Mouse (Mus musculus) liver (tissue): Measurements from ENCODE around the gene Anks1b.

Experiments
- DNase-seq: peaks from one replicate; pipeline ENCODE4 v3.0.0-alpha.2; 2020; ENCODE audit warnings: mixed read lengths

Gene Anks1b

GRCm38 (mm10) chr10:89975431-89975841 is 102.1 kb downstream of the Anks1b start:
- no peak for DNase-seq

GRCm38 (mm10) chr10:89976577-89976976 is 103.3 kb downstream of the Anks1b start:
- DNase-seq, result no peak

- DNase-seq, result no peak
These were observed 120.9 kb downstream of the Anks1b start for GRCm38 (mm10) chr10:89994171-89994570.

- DNase-seq, result no peak
These were observed 122.5 kb downstream of the Anks1b start for GRCm38 (mm10) chr10:89995621-89996428.

GRCm38 (mm10) chr10:90003980-90004729 is 130.8 kb downstream of the Anks1b start:
- no peak for DNase-seq

GRCm38 (mm10) chr10:90004882-90005281 is 131.6 kb downstream of the Anks1b start:
- no peak for DNase-seq

- DNase-seq, result no peak
These were observed 159.7 kb downstream of the Anks1b start for GRCm38 (mm10) chr10:90033037-90033436.

- DNase-seq, result no peak
These were observed 170.0 kb downstream of the Anks1b start for GRCm38 (mm10) chr10:90043287-90043686.

GRCm38 (mm10) chr10:90043773-90044172 is 170.5 kb downstream of the Anks1b start:
- DNase-seq, result no peak

- DNase-seq, result no peak
These were observed 170.9 kb downstream of the Anks1b start for GRCm38 (mm10) chr10:90044229-90044628.

GRCm38 (mm10) chr10:90068651-90069050 is 195.3 kb downstream of the Anks1b start:
- no peak for DNase-seq

GRCm38 (mm10) chr10:90077930-90078329 is 204.6 kb downstream of the Anks1b start:
- no peak for DNase-seq

GRCm38 (mm10) chr10:90081151-90081550 is 207.8 kb downstream of the Anks1b start:
- DNase-seq, result no peak

- no peak for DNase-seq
These were observed 208.3 kb downstream of the Anks1b start for GRCm38 (mm10) chr10:90081630-90082029.

GRCm38 (mm10) chr10:90093877-90094276 is 220.6 kb downstream of the Anks1b start:
- no peak for DNase-seq

GRCm38 (mm10) chr10:90112662-90113061 is 239.4 kb downstream of the Anks1b start:
- DNase-seq, result no peak

- no peak for DNase-seq
These were observed 243.6 kb downstream of the Anks1b start for GRCm38 (mm10) chr10:90116867-90117266.

- no peak for DNase-seq
These were observed 244.5 kb downstream of the Anks1b start for GRCm38 (mm10) chr10:90117836-90118235.

- no peak for DNase-seq
These were observed 264.2 kb downstream of the Anks1b start for GRCm38 (mm10) chr10:90137538-90137937.

- DNase-seq, result no peak
These were observed 267.6 kb downstream of the Anks1b start for GRCm38 (mm10) chr10:90140947-90141346.

GRCm38 (mm10) chr10:90144444-90144843 is 271.1 kb downstream of the Anks1b start:
- no peak for DNase-seq

GRCm38 (mm10) chr10:90151510-90151909 is 278.2 kb downstream of the Anks1b start:
- no peak for DNase-seq

- DNase-seq, result no peak
These were observed 296.8 kb downstream of the Anks1b start for GRCm38 (mm10) chr10:90169941-90170580.

- DNase-seq, result no peak
These were observed 317.1 kb downstream of the Anks1b start for GRCm38 (mm10) chr10:90190366-90190765.
